Mouse (Mus musculus) liver, embryonic 14.5 days (tissue): ENCODE measurements at regions not wholly inside any gene's neighbourhood (a gene's known extent, or its start where the extent isn't known, plus 50 kb on each side); places are given as distances from the start of the nearest gene placed in this dataset.

Experiments
- ATAC-seq: fragments of 200-750 bp; cut with Nextera tagmentation; 2 replicates; pipeline ENCODE4 v1.8.0; 2017; ENCODE audit warnings: moderate number of reproducible peaks, mild to moderate bottlenecking, moderate library complexity; ENCODE audit not compliant: insufficient read depth
- DNase-seq, 3 experiments: peaks; one replicate each; pipeline ENCODE4 v3.0.0-alpha.2; 2012 to 2013; ENCODE audit warnings: low read depth in 3 of 3, low spot score in 3 of 3
- H3K27ac ChIP-seq: fragments of 300-500 bp; sonication (generic); 2 replicates; pipeline ENCODE4 v1.5.1; 2014; ENCODE audit warnings: moderate library complexity, mild to moderate bottlenecking, control low read depth, inconsistent platforms
- H3K27me3 ChIP-seq: fragments of 300-500 bp; sonication (generic); 2 replicates; pipeline ENCODE4 v1.6.1; 2014; ENCODE audit warnings: mild to moderate bottlenecking, low read length, moderate library complexity; ENCODE audit not compliant: control insufficient read depth, insufficient read depth
- H3K36me3 ChIP-seq: fragments of 300-500 bp; sonication (generic); replicated peaks from 2 replicates; pipeline ENCODE4 v1.6.1; 2014; ENCODE audit warnings: low read depth; ENCODE audit not compliant: control insufficient read depth, insufficient read depth
- H3K4me1 ChIP-seq, 2 experiments: fragments of 200-500 bp in 1 of 2; fragments of 300-500 bp in 1 of 2; sonication (generic) in 1 of 2; replicated peaks; 2 replicates each; pipeline ENCODE4 v1.6.1; 2012 to 2014; ENCODE audit warnings: antibody characterized with exemption in 1 of 2, inconsistent platforms in 1 of 2, low read length in 1 of 2; ENCODE audit not compliant: control insufficient read depth in 2 of 2, insufficient read depth in 2 of 2
- H3K4me2 ChIP-seq: fragments of 300-500 bp; sonication (generic); 2 replicates; pipeline ENCODE4 v1.6.1; 2014; ENCODE audit warnings: low read depth, mild to moderate bottlenecking, control low read depth, moderate library complexity
- H3K4me3 ChIP-seq, 2 experiments: fragments of 200-500 bp in 1 of 2; fragments of 300-500 bp in 1 of 2; sonication (generic) in 1 of 2; 2 replicates each; pipeline ENCODE4 v1.5.1; 2012 to 2014; ENCODE audit warnings: low read depth in 2 of 2, low read length in 2 of 2, mild to moderate bottlenecking in 2 of 2, control low read depth in 1 of 2, inconsistent platforms in 1 of 2, moderate library complexity in 1 of 2; ENCODE audit not compliant: insufficient read depth in 1 of 2
- H3K9ac ChIP-seq: fragments of 300-500 bp; sonication (generic); replicated peaks from 2 replicates; pipeline ENCODE4 v1.6.1; 2014; ENCODE audit warnings: mild to moderate bottlenecking, control low read depth, moderate library complexity
- H3K9me3 ChIP-seq: fragments of 300-500 bp; sonication (generic); 2 replicates; pipeline ENCODE4 v1.6.1; 2016; ENCODE audit warnings: low read length, mixed read lengths; ENCODE audit not compliant: control insufficient read depth
- CTCF ChIP-seq: IDR thresholded peaks from 2 replicates; pipeline ENCODE4 v1.5.1; 2016; ENCODE audit warnings: antibody characterized with exemption, low read depth, control low read depth
- EP300 ChIP-seq: IDR thresholded peaks from 2 replicates; pipeline ENCODE4 v1.6.1; 2016; ENCODE audit warnings: antibody characterized with exemption, low read depth
- WGBS: fragments of 180-500 bp; shearing (Covaris S2); extraction: QIAGEN DNeasy Blood & Tissue Kit; methylation state at CpG from one replicate; pipeline ENCODE4 v1.1.7; 2014; ENCODE audit not compliant: insufficient replicate concordance; 5-methylcytosine and 5-hydroxymethylcytosine counted together

- H3K27ac ChIP-seq, result no peak overlapping the region
- H3K36me3 ChIP-seq, result no peaks in the 10 kb centered on the region
- no peaks in the 10 kb centered on the region for H3K27me3 ChIP-seq
- no peak for TF ChIP-seq CTCF
- TF ChIP-seq EP300, result no peak
- no peak overlapping the region for H3K9ac ChIP-seq
- H3K4me3 ChIP-seq, result no peak overlapping the region
- ATAC-seq (no peak), DNase-seq (no peak)
- H3K4me1 ChIP-seq, result no peaks in the 10 kb centered on the region
- no peak overlapping the region for H3K4me2 ChIP-seq
- 57% methylated on average over 5 of the region's 5 CpGs for WGBS
- no peaks in the 10 kb centered on the region for H3K9me3 ChIP-seq
These were observed 125.0 kb downstream of the Irx5 start for GRCm38 (mm10) chr8:92482393-92482792.

- no peak for DNase-seq
- H3K4me2 ChIP-seq, result no peak overlapping the region
These were observed 125.8 kb downstream of the Irx5 start for GRCm38 (mm10) chr8:92483055-92483765.

GRCm38 (mm10) chr8:92488526-92489159, 131.2 kb downstream of the Irx5 start:
- no peak for TF ChIP-seq CTCF
- no peak for TF ChIP-seq EP300
- H3K9me3 ChIP-seq, result no peaks in the 10 kb centered on the region
- no peak overlapping the region for H3K4me3 ChIP-seq
- H3K27ac ChIP-seq, result no peak overlapping the region
- ATAC-seq (no peak), DNase-seq (no peak)
- WGBS, result 56% methylated on average over 8 of the region's 8 CpGs
- H3K9ac ChIP-seq, result no peak overlapping the region
- no peaks in the 10 kb centered on the region for H3K27me3 ChIP-seq
- H3K4me2 ChIP-seq, result no peak overlapping the region
- H3K36me3 ChIP-seq, result no peaks in the 10 kb centered on the region
- no peaks in the 10 kb centered on the region for H3K4me1 ChIP-seq

More at GRCm38 (mm10) chr8:92483055-92483765, 125.8 kb downstream of the Irx5 start:
- no peak overlapping the region for H3K27ac ChIP-seq
- H3K9ac ChIP-seq, result no peak overlapping the region
- no peaks in the 10 kb centered on the region for H3K27me3 ChIP-seq
- H3K4me1 ChIP-seq, result no peaks in the 10 kb centered on the region
- H3K36me3 ChIP-seq, result no peaks in the 10 kb centered on the region
- WGBS, result 29% methylated on average over 8 of the region's 8 CpGs
- TF ChIP-seq EP300, result no peak
- no peak for TF ChIP-seq CTCF
- ATAC-seq, result no peak
- H3K4me3 ChIP-seq, result no peak overlapping the region
- no peaks in the 10 kb centered on the region for H3K9me3 ChIP-seq

- no peak overlapping the region for H3K4me3 ChIP-seq
- 56% methylated on average over 5 of the region's 5 CpGs for WGBS
- H3K9me3 ChIP-seq, result no peaks in the 10 kb centered on the region
- ATAC-seq (no peak), DNase-seq (no peak)
- no peaks in the 10 kb centered on the region for H3K36me3 ChIP-seq
- no peak overlapping the region for H3K27ac ChIP-seq
- H3K9ac ChIP-seq, result no peak overlapping the region
- no peaks in the 10 kb centered on the region for H3K27me3 ChIP-seq
- no peaks in the 10 kb centered on the region for H3K4me1 ChIP-seq
- H3K4me2 ChIP-seq, result no peak overlapping the region
- no peak for TF ChIP-seq EP300
- peak; percentile 15; the same call in 1 of the 2 replicates for TF ChIP-seq CTCF
These were observed 134.1 kb downstream of the Irx5 start for GRCm38 (mm10) chr8:92491533-92491932.

GRCm38 (mm10) chr8:92493403-92493802, 136.0 kb downstream of the Irx5 start:
- no peaks in the 10 kb centered on the region for H3K4me1 ChIP-seq
- WGBS, result 52% methylated on average over 4 of the region's 4 CpGs
- no peaks in the 10 kb centered on the region for H3K9me3 ChIP-seq
- H3K27me3 ChIP-seq, result no peaks in the 10 kb centered on the region
- no peak overlapping the region for H3K9ac ChIP-seq
- H3K27ac ChIP-seq, result no peak overlapping the region
- H3K36me3 ChIP-seq, result no peaks in the 10 kb centered on the region
- H3K4me2 ChIP-seq, result no peak overlapping the region
- H3K4me3 ChIP-seq, result no peak overlapping the region
- DNase-seq (no peak), ATAC-seq (no peak)
- no peak for TF ChIP-seq EP300
- TF ChIP-seq CTCF, result no peak
